Mouse (Mus musculus): ENCODE results near the gene Atp9a.

Atp9a gene

GRCm38 (mm10) chr2:168601491-168602386 lies 140.5 kb downstream of the Atp9a start, which contains the start of gene Nfatc2:
Nfatc2 (minus strand) TSS chr2:168601657.
- DNase-seq (ENCODE audit: low spot score in 2 of 2) = peak; percentile 89 to 91

- DNase-seq (ENCODE audit: low spot score in 2 of 2) = peak; percentile 75 to 78
These were observed 141.3 kb downstream of the Atp9a start for GRCm38 (mm10) chr2:168600750-168601490.

- no peak for DNase-seq (ENCODE audit: low spot score in 2 of 2)
These were observed 146.5 kb downstream of the Atp9a start for GRCm38 (mm10) chr2:168595693-168596092.

- DNase-seq (ENCODE audit: low spot score in 2 of 2) = no peak
These were observed 148.5 kb downstream of the Atp9a start for GRCm38 (mm10) chr2:168593676-168594075.

- DNase-seq (ENCODE audit: low spot score in 2 of 2) = no peak
These were observed 149.2 kb downstream of the Atp9a start for GRCm38 (mm10) chr2:168593004-168593403.

GRCm38 (mm10) chr2:168591076-168591475 lies 151.1 kb downstream of the Atp9a start:
- DNase-seq (ENCODE audit: low spot score in 2 of 2) = no peak

GRCm38 (mm10) chr2:168590556-168590955 lies 151.7 kb downstream of the Atp9a start:
- no peak for DNase-seq (ENCODE audit: low spot score in 2 of 2)

- DNase-seq (ENCODE audit: low spot score in 2 of 2) = no peak
These were observed 152.0 kb downstream of the Atp9a start for GRCm38 (mm10) chr2:168590168-168590551.

GRCm38 (mm10) chr2:168589368-168590167 lies 152.6 kb downstream of the Atp9a start:
- DNase-seq (ENCODE audit: low spot score in 2 of 2) = no peak

- no peak for DNase-seq (ENCODE audit: low spot score in 2 of 2)
These were observed 153.4 kb downstream of the Atp9a start for GRCm38 (mm10) chr2:168588591-168589367.

- no peak for DNase-seq (ENCODE audit: low spot score in 2 of 2)
These were observed 155.1 kb downstream of the Atp9a start for GRCm38 (mm10) chr2:168587159-168587558.

- DNase-seq (ENCODE audit: low spot score in 2 of 2) = no peak
These were observed 155.7 kb downstream of the Atp9a start for GRCm38 (mm10) chr2:168586512-168586911.

- DNase-seq (ENCODE audit: low spot score in 2 of 2) = no peak
These were observed 157.4 kb downstream of the Atp9a start for GRCm38 (mm10) chr2:168584857-168585256.
